Mouse (Mus musculus) gastrocnemius, adult 2 months (tissue): ENCODE results near the gene Lmnb2. TPM values are rescaled to one million over a fixed set of nuclear protein-coding genes. Genes with fewer than 3 reads are reported as not detected.

ENCODE experiments used
- DNase-seq: peaks from one replicate; pipeline ENCODE4 v3.0.0; 2022
- H3K27ac ChIP-seq: fragments of 200-600 bp; 2 replicates; pipeline ENCODE4 v1.8.1; 2022; ENCODE audit warnings: mild to moderate bottlenecking
- H3K4me3 ChIP-seq: fragments of 200-600 bp; 2 replicates; pipeline ENCODE4 v1.8.1; 2022; ENCODE audit warnings: mild to moderate bottlenecking, moderate library complexity
- CTCF ChIP-seq: fragments of 200-600 bp; IDR thresholded peaks from 2 replicates; pipeline ENCODE4 v1.8.1; 2022; ENCODE audit warnings: antibody characterized with exemption, mild to moderate bottlenecking, moderate library complexity
- intact Hi-C: fragments of 180-260 bp; cut with DNase I; formaldehyde crosslinking; loops from one replicate; pipeline ENCODE4 v1.15.1; 2025
- total RNA-seq, 2 experiments: library from RNA; stranded (reverse); gene quantifications; 2 replicates each; pipeline ENCODE4 v1.2.3; 2021

The Lmnb2 gene
- total RNA-seq, 2 experiments from 2014 or later, result 1.9 to 3.0 TPM

DNA sequence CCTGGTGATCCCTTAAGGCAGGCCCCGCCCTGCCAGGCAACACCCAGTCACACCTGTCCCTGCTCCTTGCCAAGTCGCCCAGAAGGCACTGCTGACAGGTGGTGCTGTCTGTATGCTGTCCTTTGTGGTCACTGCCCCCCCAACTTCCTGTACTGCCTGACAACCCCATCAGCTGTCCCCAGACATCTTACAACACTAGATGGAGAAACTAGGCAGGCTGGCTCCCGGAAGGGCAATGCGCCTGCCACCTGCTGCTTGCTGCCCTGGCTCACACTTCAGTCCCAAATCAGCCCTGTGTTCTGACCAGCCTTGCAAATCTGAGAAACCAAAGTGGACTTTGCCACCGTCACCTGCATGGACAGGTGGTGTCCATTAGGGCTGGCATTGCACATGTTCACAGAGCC is 3.8 kb downstream of the Lmnb2 start:
- peak; percentile 13; the same call in 1 of the 2 replicates for TF ChIP-seq CTCF
- H3K4me3 ChIP-seq, result no peak overlapping the region
- DNase-seq, result peak; percentile 83
- intact Hi-C loops, result no loop called here
- H3K27ac ChIP-seq, result peak overlapping the region; percentile 89

- peak; percentile 70 for DNase-seq
- no peak overlapping the region for H3K4me3 ChIP-seq
- no peak for TF ChIP-seq CTCF
- intact Hi-C loops, result no loop called here
- peak overlapping the region; percentile 89 for H3K27ac ChIP-seq
Observed at GRCm38 (mm10) chr10:80913364-80914011, 4.6 kb downstream of the Lmnb2 start.

DNA sequence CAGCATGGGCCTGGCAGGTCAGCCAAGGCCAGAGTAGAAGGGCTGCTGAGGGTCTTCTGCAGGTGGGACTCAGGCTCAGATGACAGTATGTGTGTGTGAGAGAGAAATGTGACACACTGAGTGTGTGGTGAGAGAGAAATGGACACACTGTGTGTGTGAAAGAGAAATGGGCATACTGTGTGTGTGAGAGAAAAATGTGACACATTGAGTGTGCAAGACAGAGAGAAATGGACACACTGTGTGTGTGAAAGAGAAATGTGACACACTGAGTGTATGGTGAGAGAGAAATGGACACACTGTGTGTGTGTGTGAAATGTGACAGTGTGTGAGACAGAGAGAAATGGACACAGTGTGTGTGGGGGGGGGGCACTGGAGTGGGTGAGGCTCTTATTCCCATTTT is 6.2 kb downstream of the Lmnb2 start:
- intact Hi-C loops, result no loop called here
- TF ChIP-seq CTCF, result no peak
- Histone ChIP-seq H3K27ac (peak overlapping the region; percentile 43; the same call in 1 of the 2 replicates), H3K4me3 (no peak overlapping the region)
- DNase-seq, result no peak

- Histone ChIP-seq H3K27ac (peak overlapping the region; percentile 43), H3K4me3 (no peak overlapping the region)
- DNase-seq, result no peak
- TF ChIP-seq CTCF, result no peak
- intact Hi-C loops, result no loop called here
Observed at GRCm38 (mm10) chr10:80911354-80911753, 6.7 kb downstream of the Lmnb2 start.

DNA sequence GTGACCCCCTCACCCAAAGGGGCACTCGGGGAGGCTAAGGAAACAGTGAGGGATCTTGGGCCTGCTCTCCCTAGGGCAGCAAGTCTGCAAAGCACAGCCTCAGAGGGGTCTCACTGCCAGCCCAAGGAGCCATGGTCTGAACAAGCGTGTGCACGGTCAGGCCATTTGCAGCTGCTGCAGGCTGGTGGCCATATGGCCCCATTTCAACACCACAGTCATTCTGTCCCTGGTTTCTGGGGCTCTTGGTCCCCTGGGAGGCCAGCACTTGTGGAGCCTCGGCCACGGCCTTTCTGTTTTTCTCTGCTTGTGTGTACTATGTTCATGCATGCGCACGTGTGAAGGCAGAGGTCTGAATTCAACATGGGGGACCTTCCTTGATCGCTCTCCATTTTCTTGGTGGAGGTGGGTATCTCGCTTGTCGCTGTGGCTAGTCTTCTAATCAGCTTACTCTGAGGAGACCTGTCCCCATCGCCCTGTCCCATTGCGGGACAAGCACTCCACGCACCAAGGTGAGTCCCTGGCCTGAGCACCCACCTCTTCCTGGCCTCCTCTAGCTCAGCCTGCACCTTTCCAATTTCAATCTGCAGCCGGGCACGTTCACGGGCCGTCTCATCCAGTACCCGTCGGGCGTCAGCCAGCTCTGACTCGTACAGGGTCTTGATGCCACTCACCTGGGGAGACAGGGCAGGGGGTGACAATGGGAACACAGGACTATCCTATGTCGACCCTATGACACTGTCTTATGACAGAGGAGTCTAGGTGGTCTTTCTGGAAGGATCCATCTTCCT is 8.5 kb downstream of the Lmnb2 start:
- peak; percentile 64 for DNase-seq
- intact Hi-C loops, result no loop called here

DNA sequence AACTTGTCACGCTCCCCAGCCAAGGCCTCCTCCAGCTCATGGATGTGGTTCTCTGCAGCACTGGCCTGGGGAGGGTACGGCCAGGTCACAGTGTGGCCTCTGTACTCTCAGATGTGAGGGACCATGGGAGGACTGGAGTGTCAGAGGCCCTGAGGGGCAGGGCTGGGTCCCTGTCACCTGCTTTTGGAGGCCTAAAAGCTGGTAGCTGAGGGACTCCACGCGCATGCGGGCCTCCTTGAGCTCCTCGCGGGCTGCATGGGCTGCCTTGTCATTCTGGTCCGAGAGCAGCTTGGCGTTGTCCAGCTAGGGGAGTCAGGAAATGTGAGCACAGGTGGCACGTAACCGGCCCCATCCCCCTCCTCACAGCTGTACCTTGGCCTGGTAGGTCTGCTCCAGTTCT is 13.3 kb downstream of the Lmnb2 start:
- Histone ChIP-seq H3K4me3 (no peak overlapping the region), H3K27ac (no peak overlapping the region)
- DNase-seq, result no peak
- intact Hi-C loops, result loop anchor here (5.0 kb wide), 1 partner anchor 273 kb away; the partner anchor contains the start of gene Eef2
- TF ChIP-seq CTCF, result no peak

More for the DNA sequence above, 8.5 kb downstream of the Lmnb2 start:
- H3K27ac ChIP-seq, result no peak overlapping the region; the same call in 1 of the 2 replicates
- no peak for TF ChIP-seq CTCF
- no peak overlapping the region for H3K4me3 ChIP-seq

DNA sequence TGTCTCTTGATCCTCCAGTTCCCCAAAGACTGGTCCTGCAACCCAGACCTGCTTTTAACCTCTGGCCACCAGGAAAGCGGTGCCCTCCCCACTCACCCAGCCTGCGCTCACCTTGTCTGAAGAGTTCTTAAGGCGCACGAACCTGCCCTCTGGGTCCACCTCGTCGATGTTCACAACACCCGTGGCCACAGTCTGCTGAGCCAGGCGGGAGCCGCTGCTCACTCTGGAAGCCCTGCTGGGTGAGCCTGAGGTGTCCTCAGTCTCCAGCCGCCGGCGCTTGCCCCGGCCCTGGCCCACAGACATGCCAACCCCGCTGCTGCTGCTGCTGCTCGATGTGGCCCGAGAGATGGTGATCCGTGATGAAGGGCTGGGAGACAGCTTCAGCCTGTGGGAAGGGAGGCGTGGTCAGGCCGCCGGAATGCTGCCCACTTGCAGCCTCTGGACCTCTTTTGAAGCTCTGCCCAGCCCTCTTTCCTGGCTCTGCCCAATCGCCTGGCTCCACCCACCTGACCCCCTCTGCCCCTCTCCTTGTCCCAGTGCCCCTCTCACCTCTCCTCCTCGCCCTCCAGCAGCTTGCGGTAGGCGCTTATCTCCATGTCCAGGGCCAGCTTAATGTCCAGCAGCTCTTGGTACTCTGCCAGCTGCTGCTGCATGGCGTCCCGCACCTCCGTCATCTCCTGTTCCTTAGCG is 13.9 kb downstream of the Lmnb2 start:
- H3K27ac ChIP-seq, result no peak overlapping the region
- DNase-seq, result no peak
- intact Hi-C loops, result loop anchor here (5.0 kb wide), 1 partner anchor 273 kb away; the partner anchor contains the start of gene Eef2
- no peak overlapping the region for H3K4me3 ChIP-seq
- no peak for TF ChIP-seq CTCF

DNA sequence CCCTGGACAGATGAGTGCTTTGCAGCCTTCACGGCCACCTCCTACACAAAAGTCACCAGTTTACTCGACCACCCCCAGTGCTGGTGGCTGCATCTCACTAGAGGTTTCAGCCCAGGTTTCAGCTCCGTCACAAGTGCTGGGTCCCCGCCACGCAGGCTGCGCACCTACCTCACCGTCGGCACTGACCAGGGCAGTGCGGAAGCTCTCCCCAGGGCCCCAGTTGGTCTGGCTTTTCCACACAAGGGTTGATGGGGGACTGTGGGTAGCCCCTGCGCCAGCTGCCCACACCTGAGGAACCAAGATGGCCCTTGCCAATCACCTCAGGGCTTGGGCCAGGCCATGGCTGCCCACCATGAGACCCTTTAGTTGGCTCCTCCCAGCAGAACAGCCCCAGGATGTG is 14.8 kb downstream of the Lmnb2 start:
- intact Hi-C loops, result loop anchor here (5.0 kb wide), 1 partner anchor 274 kb away; the partner anchor contains the start of gene Eef2
- no peak overlapping the region for H3K4me3 ChIP-seq
- no peak for DNase-seq
- no peak for TF ChIP-seq CTCF
- H3K27ac ChIP-seq, result no peak overlapping the region

- H3K4me3 ChIP-seq, result no peak overlapping the region
- intact Hi-C loops, result loop anchor here (5.0 kb wide), 1 partner anchor 275 kb away; the partner anchor contains the start of gene Eef2
Observed at GRCm38 (mm10) chr10:80902273-80902940, 15.6 kb downstream of the Lmnb2 start.

DNA sequence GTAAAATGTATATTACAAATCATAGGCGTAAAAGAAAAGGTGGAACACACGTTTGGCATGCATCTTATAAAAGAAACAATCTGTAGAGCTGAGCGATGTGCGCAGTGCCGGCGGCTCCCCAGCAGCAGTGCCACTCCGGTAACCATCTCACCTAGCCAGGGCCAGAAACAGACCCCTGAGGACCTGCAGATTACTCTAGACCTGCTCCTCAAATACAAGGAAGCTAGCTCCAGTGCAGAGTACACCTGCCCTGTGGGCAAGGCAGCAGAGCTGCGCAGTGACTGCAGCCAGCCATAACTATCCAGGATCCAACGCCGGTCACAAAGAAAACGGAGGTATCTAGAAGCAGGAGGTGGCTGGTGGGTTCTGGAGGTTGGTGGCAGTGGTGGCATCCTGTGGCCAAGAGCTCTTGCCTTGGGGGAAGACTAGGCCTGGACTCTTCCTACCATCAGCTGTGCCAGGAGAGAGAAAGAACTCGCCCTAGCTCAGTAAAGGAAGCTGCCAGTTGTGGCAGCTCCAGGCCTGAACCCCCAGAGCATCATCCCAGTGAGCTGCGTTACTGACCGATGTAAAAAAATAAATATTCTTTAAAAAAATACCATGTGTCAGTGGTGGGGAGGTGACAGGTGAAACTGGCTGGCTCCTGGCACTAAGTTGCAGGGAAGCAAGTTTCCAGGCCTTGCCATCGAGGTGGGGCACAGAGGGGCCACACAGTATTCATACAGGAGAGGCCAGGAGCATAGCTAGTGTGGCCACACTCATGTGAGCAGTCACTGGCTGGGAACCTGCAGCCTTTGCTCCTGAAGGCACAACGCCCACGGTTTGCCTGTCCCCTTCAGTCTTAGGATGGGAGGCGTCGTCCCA is 16.4 kb downstream of the Lmnb2 start:
- peak overlapping the region; percentile 69 for H3K4me3 ChIP-seq
- intact Hi-C loops, result loop anchor here (5.0 kb wide), 1 partner anchor 276 kb away; the partner anchor contains the start of gene Eef2
- DNase-seq, result no peak
- no peak for TF ChIP-seq CTCF
- H3K27ac ChIP-seq, result peak overlapping the region; percentile 85

More at GRCm38 (mm10) chr10:80902273-80902940, 15.6 kb downstream of the Lmnb2 start:
- no peak for DNase-seq
- no peak for TF ChIP-seq CTCF
- peak overlapping the region; percentile 85; the same call in 1 of the 2 replicates for H3K27ac ChIP-seq
